In the genomic region with DNA sequence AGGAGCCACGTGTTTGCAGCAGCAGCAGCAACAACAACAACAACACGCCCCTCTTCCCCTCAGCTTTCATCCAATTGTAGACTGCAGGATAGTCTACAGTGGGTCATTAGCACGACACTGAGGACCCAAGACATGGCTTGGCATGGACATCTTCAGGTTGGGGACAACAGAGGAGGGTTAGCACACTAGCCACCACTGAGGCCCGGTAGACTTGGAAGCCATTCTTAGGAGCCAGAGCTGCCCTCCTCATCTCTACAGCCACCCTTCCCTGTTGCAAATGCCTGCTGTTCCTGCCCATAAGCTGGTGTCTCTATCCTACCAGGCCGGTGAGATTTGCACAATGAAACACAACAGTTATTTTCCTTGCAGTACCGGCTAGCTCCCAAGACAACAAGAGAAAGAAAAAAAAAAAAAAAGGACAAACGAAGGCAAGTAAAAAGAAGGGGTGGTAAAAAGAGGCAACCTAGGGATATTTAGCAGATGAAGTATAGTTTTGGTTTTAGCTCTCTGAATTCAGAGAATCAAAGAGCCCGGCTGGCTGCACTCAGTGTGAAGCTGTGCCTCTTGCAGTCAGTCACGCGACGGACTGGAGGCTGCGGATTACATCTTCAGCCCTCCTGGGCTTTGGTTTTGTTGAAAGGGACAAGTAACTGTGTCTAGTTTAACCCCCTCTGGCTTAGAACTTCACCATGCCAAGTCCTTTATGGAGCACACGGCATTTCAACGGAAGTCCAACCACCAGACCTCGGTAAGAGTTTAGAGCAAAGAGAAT, we compare ENCODE assay signal across 17 mouse cellular contexts.
"Had no signal": no experiment of that assay in that cellular context is flagged by ENCODE, and none has a peak within 500 bp of the region (broad histone marks: within the 10 kb centered on the region; RNA-seq: fewer than 3 reads in every experiment).

No protein-coding gene starts in this region.

- H3K4me1 ChIP-seq: liver, embryonic 12.5 days; stomach, embryonic 15.5 days had no signal

- ATAC-seq: liver, embryonic 12.5 days; midbrain, embryonic 13.5 days had no signal

- H3K27ac ChIP-seq: liver, embryonic 12.5 days; liver, embryonic 14.5 days; midbrain, embryonic 10.5 days; midbrain, embryonic 13.5 days; neural tube, embryonic 13.5 days; neural tube, embryonic 15.5 days; stomach, embryonic 15.5 days; stomach, postnatal 0 days had no signal

- H3K27me3 ChIP-seq: liver, embryonic 12.5 days; neural tube, embryonic 13.5 days; neural tube, embryonic 15.5 days; stomach, embryonic 15.5 days had no signal

- DNase-seq: lung, adult 18-20 months; lung, embryonic 14.5 days; lung, postnatal 10 days; lung, postnatal 4 days; right cerebral cortex, postnatal 14 days; thymus, adult 2 months; thymus, postnatal 25 days; thymus, postnatal 4 days had no signal

- H3K4me3 ChIP-seq: liver, embryonic 12.5 days; midbrain, embryonic 10.5 days; midbrain, embryonic 13.5 days; myocyte; neural tube, embryonic 13.5 days; neural tube, embryonic 15.5 days; stomach, embryonic 15.5 days had no signal

- H3K9ac ChIP-seq: liver, embryonic 12.5 days; liver, embryonic 14.5 days; lung, embryonic 14.5 days; midbrain, embryonic 13.5 days; neural tube, embryonic 13.5 days; neural tube, embryonic 15.5 days; stomach, embryonic 15.5 days had no signal

- H3K4me2 ChIP-seq: liver, embryonic 12.5 days; lung, embryonic 14.5 days; midbrain, embryonic 13.5 days; neural tube, embryonic 13.5 days; neural tube, embryonic 15.5 days; stomach, embryonic 15.5 days had no signal

- H3K36me3 ChIP-seq: liver, embryonic 12.5 days; midbrain, embryonic 10.5 days; midbrain, embryonic 13.5 days; neural tube, embryonic 13.5 days; neural tube, embryonic 15.5 days; stomach, embryonic 15.5 days had no signal

- H3K9me3 ChIP-seq: liver, embryonic 12.5 days; midbrain, embryonic 13.5 days; neural tube, embryonic 13.5 days; neural tube, embryonic 15.5 days; stomach, embryonic 15.5 days had no signal
